Mouse (Mus musculus): ENCODE results near the gene Dnajc6.

- TF ChIP-seq POLR2A (IDR thresholded peaks at IDR 0.05; ENCODE audit: insufficient read length, low read depth) (no peak), MYOD1 (IDR thresholded peaks at IDR 0.05; ENCODE audit: control insufficient read depth in 1 of 3, insufficient read length in 2 of 3, low read depth in 2 of 3) (no peak), TCF12 (IDR thresholded peaks at IDR 0.05; ENCODE audit: insufficient read depth, poor library complexity, severe bottlenecking) (no peak), MYOG (IDR thresholded peaks at IDR 0.05; ENCODE audit: control insufficient read depth in 1 of 3, insufficient read depth in 1 of 3, insufficient read length in 2 of 3, low read depth in 2 of 3) (no peak), CEBPB (IDR thresholded peaks at IDR 0.05; ENCODE audit: insufficient read depth, poor library complexity, severe bottlenecking) (no peak), MAX (IDR thresholded peaks at IDR 0.05; ENCODE audit: low read depth) (no peak), TCF3 (IDR thresholded peaks at IDR 0.05; ENCODE audit: insufficient read length, low read depth) (no peak), E2F4 (IDR thresholded peaks at IDR 0.05; ENCODE audit: insufficient read depth) (no peak)
These were observed 6.0 kb upstream of the Dnajc6 start for GRCm38 (mm10) chr4:101490320-101490917.

Measured in myocyte (in vitro differentiated cells).